Mouse (Mus musculus) retina, postnatal 1 day (tissue): ENCODE data around the gene Efl1.
A peak's percentile ranks its signal among the peaks of the same experiment; 100 is the strongest.

Experiments used
- DNase-seq: peaks from one replicate; pipeline ENCODE4 v3.0.0-alpha.2; 2012

The Efl1 gene

DNA sequence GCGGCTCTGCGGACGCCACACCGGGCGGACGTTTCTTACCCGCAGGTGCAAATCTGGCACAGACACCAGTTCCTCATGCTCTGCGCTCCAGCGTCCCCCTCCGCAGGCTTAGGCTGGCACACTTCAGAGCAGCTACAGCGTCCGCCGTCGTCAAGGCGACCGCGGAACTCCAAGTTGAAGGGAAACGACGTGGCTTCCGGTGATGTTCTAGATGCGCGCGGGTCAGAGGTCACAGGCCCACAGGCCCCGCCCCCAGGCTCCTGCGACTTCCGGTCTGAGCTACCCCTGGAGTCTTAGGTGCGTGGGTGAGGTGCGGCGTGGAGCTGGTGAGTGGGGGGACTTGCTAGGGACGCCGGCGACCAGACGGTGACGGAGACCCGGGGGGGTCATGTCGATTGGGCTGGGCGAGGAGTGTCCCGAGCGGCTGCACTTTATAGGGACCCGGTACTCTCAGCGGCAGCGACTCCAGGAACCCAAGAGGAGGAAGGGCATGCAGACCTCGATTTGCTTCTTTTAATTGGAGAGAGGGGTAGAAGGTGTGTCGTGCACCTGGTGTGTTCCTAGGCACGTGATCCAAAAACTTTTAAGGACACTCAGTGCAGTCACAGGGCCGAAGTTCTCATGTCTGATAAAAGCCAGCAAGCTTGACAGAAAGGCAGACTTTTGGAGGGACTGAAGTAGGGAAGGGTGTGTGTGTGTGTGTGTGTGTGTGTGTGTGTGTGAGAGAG, at the start of gene Efl1, which contains the start of gene Saxo2:
TSS of gene Efl1 (plus strand) at position 262 of the 728 bp plus-strand sequence.
TSS of gene Saxo2 (minus strand) at position 176 of the 728 bp plus-strand sequence.
- peak; percentile 98 for DNase-seq

DNA sequence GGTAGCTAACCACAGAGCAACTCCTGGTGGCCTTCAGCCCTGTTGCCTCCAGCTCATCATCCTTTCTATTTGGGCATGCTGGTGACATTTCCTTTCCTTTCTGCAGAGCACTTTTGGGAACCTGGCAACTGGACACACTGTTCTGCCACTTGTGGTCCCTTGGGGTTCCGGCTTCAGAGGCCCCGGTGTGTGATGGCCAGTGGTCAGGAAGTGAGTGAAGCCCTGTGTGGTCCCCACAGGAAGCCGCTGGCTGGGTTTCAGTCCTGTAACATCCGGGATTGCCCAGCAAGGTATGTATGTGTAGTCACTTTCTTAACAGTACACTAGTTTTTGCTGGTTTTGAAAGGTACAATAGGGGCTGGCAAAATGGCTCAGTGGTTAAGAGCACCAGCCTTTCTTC, 46.4 kb upstream of the Efl1 start:
- DNase-seq: no peak

DNA sequence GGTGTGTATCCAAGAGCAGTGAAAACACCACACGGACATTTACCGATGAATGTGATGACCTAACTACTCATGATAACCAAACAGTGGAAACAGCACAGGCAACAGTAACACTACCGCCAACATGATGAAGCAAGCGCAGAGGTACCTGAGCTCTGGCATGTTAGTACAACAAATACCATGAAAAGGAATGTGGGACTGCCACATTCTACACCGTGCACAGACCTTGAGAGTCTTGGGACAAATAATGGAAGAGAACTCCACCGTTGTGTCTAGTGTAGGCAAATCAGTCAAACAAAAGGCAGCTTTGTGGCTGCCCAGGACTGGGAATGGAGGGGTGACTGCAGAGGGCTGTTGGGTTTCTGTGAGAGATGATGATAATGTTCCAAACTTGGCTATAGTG, 43.0 kb upstream of the Efl1 start:
- DNase-seq: no peak

DNA sequence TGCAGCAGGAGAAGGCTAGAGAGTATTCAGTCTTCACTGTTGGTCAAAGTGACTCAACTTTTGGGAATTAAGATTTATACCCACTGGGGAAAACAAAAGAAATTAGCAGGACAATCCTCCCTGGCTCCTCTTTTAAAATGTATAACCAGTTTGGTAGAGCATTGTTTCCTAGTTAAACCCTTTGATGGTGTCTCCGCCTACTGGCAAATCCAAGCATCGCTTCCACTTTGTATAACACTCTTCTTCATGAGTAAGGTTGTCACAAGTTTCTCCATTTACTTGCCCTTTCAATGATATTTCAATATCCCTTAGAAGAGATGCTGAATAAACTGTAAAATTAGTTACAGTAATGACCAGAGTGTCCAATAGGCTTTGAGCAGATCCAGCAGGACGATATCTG, 38.8 kb upstream of the Efl1 start:
- no peak for DNase-seq

DNA sequence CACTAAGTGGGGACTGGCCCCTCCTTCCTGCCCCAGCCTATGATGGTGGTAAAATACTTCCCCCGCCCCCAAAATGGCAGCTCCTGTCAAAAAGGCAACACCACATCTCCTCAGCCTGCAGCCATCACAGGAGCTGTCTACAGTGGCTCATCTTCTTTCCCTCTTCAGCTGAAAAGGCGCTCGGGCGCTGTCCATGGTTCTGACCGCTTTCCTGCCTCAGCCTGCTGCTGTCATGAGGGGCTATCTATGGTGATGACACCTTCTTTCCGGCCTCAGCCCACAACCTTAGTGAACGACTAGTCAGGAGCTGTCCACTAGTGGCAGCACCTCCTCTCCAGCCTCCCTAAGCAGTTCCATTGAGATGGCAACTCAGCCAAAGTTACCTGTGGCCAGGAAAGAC, 23.1 kb upstream of the Efl1 start:
- DNase-seq: peak; percentile 50

DNA sequence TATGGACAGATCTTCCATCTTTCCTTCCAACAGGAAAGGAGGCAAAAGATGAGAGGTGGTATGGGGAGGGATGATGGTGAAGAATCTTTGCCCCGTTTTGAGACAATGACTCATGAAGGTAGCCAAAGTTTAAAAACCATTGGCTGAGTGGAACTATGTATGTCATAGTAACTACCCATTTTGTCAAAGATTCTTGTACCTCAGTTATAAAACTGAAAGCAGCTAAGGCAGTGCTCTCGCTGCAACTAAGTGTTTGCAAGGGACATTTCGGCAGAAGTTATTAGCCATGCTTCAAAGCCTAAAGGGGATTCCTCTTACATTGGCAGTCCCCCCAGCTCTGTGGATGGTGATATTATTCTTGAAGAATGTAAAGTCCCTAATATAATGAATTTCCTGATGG, 1.2 kb upstream of the Efl1 start:
- no peak for DNase-seq

DNA sequence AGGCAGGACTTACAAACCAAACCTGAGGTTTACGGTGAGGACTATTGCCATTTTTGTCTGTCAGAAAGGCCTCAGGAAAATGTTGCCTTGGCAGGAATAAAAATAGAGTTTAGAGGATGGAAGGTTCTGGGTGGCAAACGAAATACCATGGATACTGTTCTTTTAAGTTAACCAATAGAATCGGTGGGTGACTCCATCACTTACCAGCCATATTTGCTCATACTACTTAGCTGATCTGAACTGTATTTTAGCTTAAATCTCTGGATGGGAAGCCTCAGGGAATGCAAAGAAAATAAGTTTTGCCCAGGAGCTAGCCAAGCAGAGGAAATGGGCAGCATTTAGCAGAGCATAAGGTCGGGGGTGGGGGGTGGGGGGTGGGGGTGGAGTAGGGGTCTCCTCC, 505 bp upstream of the Efl1 start:
- DNase-seq: no peak

DNA sequence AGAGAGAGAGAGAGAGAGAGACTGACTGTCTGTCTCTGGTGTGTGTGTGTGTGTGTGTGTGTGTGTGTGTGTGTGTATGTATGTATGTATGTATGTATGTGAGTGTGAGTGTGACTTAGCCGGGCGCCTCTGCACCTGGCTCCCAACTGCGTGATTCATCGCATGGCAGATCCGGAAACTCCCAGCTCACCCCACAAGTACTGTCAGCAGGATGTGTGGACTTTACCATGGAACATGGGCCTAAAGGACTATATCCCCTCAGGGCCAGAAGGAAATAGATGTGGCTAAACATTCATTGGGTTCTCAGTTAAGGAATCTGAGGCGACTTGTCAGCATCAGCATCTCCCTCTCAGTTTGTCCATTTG, 649 bp downstream of the Efl1 start:
- DNase-seq: peak; percentile 9

DNA sequence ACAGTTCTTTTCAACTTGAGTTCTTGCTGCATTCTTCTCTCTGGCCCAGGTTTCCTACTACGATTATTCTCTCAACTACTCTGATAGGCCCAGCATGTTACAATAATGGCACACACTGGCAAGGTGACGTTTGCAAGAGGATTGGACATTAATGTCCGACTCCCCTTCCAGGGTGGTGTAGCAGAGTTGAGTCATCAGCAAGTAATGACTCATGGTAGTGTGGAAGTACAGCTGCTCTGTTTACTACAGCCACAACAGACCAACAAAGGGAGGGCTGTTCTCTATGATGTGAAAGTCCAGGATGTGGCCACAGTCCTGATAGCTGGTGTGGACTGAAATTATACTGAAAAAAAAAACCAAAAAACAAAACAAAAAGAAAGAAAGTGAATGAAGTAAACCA, 16.2 kb downstream of the Efl1 start:
- no peak for DNase-seq

DNA sequence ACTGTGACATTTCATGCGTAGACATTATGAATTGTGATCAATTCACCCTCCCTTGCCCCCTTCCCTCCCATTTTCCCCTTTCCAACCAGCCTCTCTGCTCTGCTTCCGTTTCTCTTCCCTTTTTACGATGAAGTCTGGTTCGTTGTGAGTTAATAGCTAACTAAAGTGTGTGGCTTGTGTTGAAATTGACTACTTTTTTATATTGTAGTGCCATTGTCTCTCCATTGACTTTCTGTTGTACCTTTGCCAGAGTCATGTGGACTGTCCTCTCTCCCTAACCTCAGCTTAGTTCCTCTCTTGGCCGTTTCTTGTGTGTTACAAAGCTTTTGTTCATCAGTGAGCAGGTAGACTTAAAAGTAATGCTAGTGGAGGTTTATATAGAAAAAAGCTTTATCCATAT, 27.6 kb downstream of the Efl1 start:
- DNase-seq: no peak

DNA sequence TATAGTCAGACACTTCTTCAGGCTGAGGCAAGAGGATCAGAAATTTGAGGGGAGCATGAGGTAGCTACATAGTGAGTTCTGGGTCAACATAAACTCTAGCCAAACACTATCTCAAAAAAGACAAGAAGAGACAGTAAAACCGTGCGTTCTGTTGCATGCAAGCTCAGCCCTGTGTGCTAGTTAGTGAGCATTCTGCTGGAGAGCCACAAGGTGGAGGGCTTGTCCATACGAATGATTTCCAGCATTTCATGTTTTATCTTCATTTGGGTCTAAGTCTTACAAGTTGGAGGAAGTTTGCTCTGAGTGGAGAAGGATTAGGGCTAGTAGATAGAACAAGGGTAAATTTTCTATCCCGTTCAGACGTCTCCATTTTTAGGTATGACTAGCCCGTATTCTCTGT, 28.4 kb downstream of the Efl1 start:
- peak; percentile 4 for DNase-seq

DNA sequence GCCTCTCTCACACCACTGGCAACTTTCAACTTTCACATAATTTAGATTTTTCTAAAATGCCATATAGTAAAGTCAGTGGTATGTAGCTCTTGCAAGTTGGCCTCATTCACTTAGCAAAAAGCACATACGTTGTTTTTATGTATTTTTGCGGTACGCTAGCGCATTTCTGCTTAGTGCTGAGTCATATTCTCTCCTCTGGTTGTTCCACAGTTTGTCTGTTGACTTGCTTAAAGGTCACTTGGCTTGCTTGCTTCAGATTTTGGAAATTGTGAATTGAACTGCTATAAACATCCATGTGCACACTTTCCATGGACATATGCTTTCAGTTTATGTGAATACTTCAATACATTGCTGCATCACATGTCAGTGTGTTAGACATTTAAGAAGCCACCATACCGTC, 31.5 kb downstream of the Efl1 start:
- DNase-seq: no peak

DNA sequence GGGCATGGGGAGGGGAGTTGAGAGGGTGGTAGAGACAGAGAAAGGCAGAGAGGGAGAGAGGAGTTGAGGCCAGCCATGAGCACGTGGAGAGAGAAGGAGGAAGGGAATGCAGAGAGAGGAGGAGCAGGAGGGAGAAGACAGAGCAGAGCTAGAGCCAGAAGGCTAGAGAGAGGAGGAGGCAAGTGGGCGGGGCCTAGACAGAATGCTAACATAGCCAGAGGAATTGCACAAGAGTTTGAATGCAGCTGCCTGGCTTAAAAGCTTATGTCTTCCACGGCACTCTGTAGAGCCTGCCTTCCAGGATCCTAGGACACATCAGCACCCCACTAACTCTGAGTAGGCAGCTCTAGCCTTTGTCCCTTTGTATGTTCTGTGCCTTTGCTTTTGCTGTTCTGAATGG, 40.3 kb downstream of the Efl1 start:
- DNase-seq: peak; percentile 32

DNA sequence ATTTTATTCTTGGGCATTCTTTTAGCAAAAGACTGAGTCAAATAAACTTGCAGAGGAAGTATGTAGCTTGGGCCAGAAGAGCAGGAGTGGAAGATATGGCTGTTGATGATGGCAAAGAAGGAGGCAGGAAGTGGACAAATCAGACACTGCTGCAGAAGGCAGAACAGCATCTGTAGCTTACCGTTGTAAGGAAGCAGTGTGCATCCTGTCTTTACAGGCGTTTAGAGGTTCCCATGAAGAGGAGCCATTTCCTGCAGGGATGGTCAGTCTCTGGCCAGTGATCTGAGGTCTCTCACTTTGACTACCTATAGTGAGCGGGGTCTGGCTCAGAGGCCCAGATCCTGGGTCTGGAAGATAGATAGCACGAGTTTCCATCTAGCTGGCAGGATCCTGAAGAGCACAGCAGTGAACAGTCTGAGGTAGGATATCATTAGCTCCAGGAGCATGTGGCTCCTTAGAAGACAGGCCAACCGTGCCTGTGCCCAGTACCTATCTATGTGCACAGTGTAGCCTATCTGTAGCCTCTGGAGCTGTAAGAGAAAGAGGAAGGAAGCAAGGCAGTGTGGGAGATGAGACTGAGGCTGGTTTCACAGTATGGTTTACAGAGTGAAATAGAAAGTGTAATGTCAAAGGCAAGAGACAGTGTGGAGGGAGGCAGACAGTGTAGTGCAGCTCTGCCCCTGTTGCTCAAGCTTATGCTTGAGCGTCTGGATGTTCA, 42.8 kb downstream of the Efl1 start:
- no peak for DNase-seq

DNA sequence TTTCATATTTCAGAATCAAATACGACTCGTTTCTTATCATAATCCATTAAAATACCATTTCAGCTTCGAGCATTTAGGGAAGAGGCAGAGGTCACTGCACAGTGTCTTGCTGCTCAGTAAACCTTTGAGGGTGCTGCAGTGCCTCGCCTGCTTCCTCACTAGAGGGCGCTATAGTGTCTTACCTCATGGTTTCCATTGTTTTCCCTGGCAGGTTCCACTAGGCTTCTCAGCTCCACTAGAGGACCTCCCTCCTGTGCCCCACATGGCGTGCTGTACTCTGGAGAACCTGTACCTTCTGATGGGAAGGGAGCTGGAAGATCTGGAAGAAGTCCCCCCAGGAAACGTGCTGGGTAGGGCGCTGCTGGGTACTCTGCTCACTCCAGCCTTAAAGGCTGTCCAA, 49.3 kb downstream of the Efl1 start:
- DNase-seq: no peak

DNA sequence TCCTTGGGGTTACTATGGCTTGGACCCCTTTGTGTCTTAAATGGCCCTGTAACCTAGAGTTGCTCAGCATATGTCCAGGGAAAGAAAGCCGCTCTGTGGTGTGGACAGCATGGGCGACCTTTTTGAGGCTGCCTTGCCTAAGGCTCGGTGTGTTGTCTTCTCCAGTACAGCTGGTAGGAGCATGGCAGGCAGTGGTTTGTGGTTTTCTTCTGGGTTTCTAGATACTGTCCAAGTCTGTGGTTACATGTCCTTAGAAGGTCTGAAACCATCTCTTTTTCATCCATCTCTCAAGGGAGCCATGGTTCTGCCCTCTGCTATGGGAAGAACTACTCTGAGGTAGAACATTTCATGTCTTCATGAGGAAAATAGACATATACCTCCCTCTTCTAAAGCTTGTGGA, 50.6 kb downstream of the Efl1 start:
- no peak for DNase-seq

DNA sequence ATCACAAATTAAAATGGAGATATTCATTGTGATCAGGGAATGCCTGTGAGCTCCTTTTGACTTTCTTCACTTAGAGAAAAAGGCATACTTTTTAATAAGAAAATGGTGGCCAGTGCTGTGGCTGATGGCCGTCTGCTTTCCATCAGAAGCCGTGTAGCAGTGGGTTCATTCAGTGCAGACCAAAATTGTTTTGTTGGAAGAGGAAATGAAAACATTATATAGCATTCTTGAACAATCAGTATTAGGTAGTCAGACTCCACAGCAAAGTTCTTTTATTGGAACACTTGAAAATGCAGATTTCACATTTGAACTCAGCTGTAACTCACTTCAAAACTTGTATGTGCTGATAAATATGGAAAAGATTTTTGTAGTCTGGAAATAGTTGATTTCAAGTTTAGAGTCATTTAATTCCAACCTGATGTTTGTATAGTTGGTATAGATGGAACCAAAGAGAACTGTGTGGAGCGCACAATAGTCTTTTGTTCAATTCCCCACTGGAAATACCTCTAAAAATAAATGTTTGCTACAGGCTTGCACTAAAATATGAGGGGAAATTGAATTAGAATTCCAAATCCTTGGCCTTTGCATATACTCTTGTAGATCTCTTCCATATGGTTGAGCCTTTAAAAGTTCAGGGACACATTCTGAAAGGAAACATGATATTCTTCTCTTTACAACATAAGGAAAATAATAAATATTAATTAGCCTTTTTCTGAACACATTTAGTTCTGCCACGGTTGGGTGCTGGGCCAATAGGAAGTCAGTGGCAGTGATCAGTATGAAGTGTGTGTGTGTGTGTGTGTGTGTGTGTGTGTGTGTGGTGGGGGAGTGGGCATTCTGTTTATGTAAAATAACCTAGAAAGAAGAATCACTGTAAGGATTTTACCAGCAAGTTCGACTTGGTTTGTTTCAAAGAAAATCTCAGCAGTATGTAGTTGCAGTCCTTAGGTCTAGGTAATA, 54.2 kb downstream of the Efl1 start:
- no peak for DNase-seq

DNA sequence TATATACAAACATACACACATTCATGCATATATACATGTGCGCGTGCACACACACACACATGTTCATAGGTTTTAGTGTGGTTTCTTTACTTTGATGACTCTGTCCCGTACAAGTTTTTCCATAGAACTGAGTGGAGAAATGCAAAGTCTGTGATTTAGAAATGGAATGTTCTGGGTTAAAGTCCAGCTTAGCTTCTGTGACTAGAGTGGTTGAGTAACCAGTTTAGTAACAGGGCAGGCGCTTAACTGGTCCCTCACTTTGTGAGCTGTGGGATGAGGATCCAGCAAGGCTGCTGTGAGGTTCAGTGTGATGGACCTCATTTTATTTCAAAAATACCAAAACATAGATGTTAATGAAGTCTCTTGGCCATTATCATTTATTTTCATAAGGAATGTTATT, 60.8 kb downstream of the Efl1 start:
- no peak for DNase-seq

DNA sequence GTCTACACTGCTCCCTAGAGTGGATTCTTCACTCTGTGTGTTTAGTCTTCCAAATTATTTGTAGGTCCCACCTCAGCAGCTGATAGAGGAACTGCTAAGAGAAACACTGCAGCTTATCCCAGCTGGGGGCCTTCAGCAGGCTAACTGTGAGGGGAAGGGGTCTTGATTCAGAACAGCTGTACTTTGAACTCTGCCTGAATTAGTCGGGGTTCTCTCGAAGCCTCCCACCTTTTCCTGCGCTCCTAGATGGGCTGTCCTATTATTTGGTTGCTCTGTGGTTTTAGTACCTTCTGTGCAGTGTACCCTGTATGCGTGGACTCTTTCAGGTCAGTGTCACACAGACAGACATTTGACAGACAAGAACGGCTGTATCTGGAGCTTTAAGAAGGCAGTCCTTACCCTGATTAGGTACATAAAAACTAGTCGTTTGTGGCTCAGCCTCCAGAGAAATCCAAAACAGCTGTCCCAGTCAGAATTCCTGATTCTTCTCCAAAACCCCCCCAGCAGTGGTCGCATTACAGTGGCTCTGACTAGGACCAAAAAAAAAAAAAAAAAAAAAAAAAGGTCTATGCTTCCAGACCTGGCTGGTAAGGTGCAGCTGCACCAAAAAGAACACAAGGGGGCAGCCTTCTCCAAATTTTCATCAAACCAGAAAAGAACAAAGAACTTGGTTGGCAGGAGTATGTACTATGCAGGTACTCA, 66.9 kb downstream of the Efl1 start:
- peak; percentile 87 for DNase-seq

DNA sequence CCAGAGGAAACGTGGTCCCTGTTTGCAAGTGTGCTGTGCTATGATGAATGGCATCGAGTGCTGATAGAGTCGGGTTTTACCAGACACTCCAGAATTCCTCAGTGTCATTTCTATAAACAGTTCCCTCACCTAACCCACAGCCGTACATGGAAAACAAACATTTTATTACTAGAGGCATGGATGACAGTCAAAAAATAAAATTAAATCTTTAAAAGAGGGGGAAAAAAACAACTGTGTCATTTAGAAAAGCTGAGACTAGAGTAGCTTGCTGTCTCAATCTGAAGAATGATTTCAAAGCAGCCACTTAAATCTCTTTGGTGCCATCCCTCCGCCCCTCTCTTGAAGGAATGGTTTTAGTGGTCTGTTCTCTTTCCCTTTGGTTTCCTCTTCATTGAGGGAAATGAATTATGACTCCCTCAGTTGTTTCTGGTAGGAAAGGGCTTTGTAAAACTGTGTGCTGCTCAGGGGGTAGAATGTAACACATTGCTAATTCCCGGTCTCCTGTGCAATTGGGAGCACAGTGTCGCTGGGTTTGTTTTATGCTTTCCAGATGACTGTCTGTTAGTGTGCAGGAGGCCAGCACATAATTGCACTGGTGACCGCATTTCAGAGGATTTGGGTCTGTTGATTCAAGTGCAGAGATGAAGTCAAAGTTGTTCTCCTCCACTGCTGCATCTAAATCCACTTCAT, 67.6 kb downstream of the Efl1 start:
- DNase-seq: peak; percentile 25

DNA sequence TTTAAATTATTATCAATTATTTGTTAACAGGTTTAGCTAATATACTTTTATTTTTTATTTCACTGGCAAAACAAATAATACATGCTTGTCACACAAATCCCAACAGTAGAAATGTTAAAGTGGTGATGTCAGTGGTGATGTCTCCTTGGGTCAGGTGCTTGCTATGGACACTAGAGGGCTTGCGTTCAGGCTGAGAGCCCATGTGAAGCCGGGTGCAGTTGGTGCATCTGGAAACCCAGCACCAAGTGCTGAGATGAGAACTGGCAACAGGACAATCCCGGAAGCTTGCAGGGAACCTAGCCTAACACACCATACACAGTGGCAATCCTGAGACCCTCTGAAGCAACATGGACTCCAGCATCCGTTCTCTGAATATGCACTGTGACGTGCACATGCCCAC, 70.9 kb downstream of the Efl1 start:
- peak; percentile 53 for DNase-seq

DNA sequence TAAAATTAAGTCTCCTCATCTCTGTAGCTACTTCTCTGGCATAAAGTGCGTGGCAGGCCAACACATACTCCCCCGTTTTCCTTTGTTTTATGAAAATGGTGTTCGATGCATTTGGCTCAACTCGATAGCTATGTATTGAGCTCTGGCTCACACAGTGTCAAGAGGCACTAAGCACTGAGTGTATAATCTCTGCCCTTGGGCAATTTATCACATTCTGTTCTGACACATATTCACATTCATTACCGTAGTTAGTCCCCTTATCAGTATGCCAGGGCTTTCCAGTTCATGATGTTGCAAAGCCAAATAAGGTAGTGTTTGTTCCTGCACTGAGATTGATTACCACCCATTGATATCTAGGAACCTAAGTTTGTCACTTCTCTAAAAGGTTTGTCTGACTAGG, 71.3 kb downstream of the Efl1 start:
- no peak for DNase-seq
